Mouse (Mus musculus) forebrain, embryonic 11.5 days (tissue): ENCODE measurements at regions not wholly inside any gene's neighbourhood (a gene's known extent, or its start where the extent isn't known, plus 50 kb on each side); places are given as distances from the start of the nearest gene placed in this dataset.

ENCODE experiments used
- ATAC-seq: fragments of 200-750 bp; cut with Nextera tagmentation; replicated peaks from 2 replicates; pipeline ENCODE4 v1.8.0; 2017; ENCODE audit warnings: moderate TSS enrichment; ENCODE audit not compliant: low FRiP score
- DNase-seq: peaks from one replicate; pipeline ENCODE4 v3.0.0-alpha.2; 2017; ENCODE audit warnings: low spot score
- H3K27ac ChIP-seq: fragments of 300-500 bp; sonication (generic); 2 replicates; pipeline ENCODE4 v1.5.1; 2014; ENCODE audit warnings: low read depth, low read length
- H3K27me3 ChIP-seq: fragments of 300-500 bp; sonication (generic); 2 replicates; pipeline ENCODE4 v1.6.1; 2014; ENCODE audit warnings: mild to moderate bottlenecking, low read length, mixed read lengths; ENCODE audit not compliant: control insufficient read depth, insufficient read depth
- H3K36me3 ChIP-seq: fragments of 300-500 bp; sonication (generic); 2 replicates; pipeline ENCODE4 v1.6.1; 2014; ENCODE audit warnings: mild to moderate bottlenecking, low read length, moderate library complexity, mixed read lengths; ENCODE audit not compliant: control insufficient read depth, insufficient read depth
- H3K4me1 ChIP-seq: fragments of 300-500 bp; sonication (generic); replicated peaks from 2 replicates; pipeline ENCODE4 v1.6.1; 2014; ENCODE audit warnings: low read length, mixed read lengths; ENCODE audit not compliant: control insufficient read depth, insufficient read depth
- H3K4me2 ChIP-seq: fragments of 300-500 bp; sonication (generic); 2 replicates; pipeline ENCODE4 v1.6.1; 2014; ENCODE audit warnings: low read depth, mild to moderate bottlenecking, low read length, moderate library complexity, mixed read lengths; ENCODE audit not compliant: severe bottlenecking
- H3K4me3 ChIP-seq: fragments of 300-500 bp; sonication (generic); 2 replicates; pipeline ENCODE4 v1.5.1; 2014; ENCODE audit warnings: low read depth, low read length
- H3K9ac ChIP-seq: fragments of 300-500 bp; sonication (generic); 2 replicates; pipeline ENCODE4 v1.6.1; 2014; ENCODE audit warnings: low read length
- H3K9me3 ChIP-seq: fragments of 300-500 bp; sonication (generic); 2 replicates; pipeline ENCODE4 v1.6.1; 2016; ENCODE audit warnings: low read length, mixed read lengths; ENCODE audit not compliant: control insufficient read depth
- WGBS: fragments of 180-500 bp; shearing (Covaris S2); extraction: QIAGEN DNeasy Blood & Tissue Kit; methylation state at CpG from one replicate; pipeline ENCODE4 v1.1.7; 2014; 5-methylcytosine and 5-hydroxymethylcytosine counted together

DNA sequence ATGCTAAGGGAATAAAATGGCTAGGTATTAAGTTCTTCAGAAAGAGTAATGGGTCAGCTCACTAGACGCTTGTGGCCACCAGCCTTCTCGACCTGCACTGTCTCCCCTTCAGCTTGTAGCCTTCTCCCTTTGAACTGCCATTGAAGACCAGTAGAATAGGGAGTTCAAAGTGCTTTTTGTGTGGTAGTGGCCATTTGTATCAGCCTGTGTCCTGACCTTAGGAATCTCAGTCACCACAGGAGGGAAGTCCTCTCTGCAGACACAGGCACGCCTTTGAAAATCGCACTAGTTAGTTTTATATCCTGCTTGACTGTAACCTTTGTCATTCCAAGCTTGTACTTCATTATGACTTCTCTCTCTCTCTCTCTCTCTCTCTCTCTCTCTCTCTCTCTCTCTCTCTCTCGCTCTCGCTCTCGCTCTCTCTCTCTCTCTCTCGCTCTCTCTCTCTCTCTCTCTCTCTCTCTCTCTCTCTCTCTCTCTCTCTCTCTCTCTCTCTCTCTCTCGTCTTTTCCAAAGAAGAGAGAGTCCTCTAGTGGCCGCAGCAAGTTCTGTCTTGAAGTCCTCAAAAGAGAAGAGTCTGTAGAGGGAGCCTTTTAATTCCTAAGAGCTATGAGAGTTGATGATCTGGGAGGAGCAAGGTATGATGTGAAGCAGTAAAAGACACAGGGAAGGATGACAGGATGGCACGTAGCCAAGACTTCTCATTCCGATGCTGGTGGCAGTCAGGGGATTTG is 147.6 kb upstream of the Usp25 start:
- DNase-seq (no peak), ATAC-seq (peak; percentile 64)
- Histone ChIP-seq H3K9me3 (no peaks in the 10 kb centered on the region), H3K4me2 (peak overlapping the region; percentile 20; the same call in 1 of the 2 replicates), H3K36me3 (no peaks in the 10 kb centered on the region), H3K4me1 (no peaks in the 10 kb centered on the region), H3K9ac (no peak overlapping the region), H3K4me3 (no peak overlapping the region), H3K27me3 (no peaks in the 10 kb centered on the region), H3K27ac (no peak overlapping the region)
- WGBS: 32% methylated on average over 7 of the region's 12 CpGs

GRCm38 (mm10) chr16:76864392-76864791 is 149.1 kb upstream of the Usp25 start:
- Histone ChIP-seq H3K9me3 (no peaks in the 10 kb centered on the region), H3K4me2 (no peak overlapping the region), H3K4me3 (no peak overlapping the region), H3K9ac (no peak overlapping the region), H3K36me3 (no peaks in the 10 kb centered on the region), H3K27ac (no peak overlapping the region), H3K27me3 (no peaks in the 10 kb centered on the region), H3K4me1 (no peaks in the 10 kb centered on the region)
- no peak for ATAC-seq
- DNase-seq: no peak
- 95% methylated on average over 3 of the region's 3 CpGs for WGBS

DNA sequence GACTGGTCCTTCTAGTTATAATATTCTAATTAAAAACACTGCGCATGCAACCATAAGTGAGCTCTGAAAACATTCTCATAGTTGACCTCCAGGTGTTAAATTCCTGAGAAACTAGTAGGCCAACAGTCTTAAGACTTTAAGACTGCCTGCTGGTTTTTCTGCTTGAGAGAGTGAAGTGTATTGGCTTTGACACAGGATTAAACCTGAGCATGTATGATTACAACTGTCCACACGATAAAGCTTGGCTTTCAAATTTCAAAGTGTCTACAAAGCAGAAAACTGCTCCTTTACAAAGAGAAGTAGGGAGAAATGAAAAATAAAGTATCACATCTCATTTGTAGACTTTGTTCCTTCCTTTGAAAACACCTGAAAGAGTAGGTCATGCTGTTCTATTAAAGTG is 157.7 kb upstream of the Usp25 start:
- Histone ChIP-seq H3K9me3 (no peaks in the 10 kb centered on the region), H3K4me2 (no peak overlapping the region), H3K27ac (no peak overlapping the region), H3K36me3 (no peaks in the 10 kb centered on the region), H3K9ac (no peak overlapping the region), H3K4me1 (no peaks in the 10 kb centered on the region), H3K4me3 (no peak overlapping the region), H3K27me3 (no peaks in the 10 kb centered on the region)
- no peak for ATAC-seq
- DNase-seq: no peak
- WGBS: 56% methylated on average over 2 of the region's 2 CpGs

DNA sequence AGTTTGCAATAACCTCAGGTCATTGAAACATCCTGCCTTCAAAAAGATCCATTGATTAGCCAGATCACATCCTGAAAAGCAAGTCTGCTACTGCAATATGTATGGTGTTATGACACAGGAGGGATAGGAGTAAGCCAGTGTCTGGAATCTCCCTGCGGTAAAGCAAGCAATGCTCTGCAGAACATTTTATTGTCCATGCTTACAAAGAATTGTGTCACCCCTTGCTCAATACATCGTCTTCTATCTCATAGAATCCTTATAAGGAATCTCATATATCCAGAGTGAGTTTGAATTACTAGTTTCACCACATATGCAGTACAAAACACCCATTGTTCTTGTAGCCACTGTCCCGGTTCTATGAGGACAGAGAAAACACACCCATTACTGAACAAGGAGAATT is 162.1 kb upstream of the Usp25 start:
- no peak for ATAC-seq

DNA sequence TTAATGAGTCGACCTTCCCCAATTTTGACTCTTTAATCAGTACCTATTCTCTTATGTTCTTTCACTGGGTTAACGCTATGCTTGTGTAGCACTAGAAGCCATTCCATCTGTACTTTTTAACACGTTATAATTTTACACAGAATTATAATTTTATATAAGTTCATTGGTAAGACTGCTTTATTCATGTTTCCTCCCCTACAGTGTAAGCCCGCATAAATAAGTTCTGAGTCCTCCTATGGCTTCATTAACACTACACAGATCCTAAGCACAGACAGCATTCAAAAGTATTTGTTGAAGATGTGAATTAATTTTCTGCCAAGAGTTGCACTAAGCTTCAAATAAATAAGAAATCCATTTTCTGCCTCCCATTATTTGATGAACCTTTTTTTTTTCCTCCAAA is 176.1 kb upstream of the Usp25 start:
- DNase-seq: no peak
- WGBS: 85% methylated on average over 4 of the region's 4 CpGs
- ATAC-seq: no peak

More for the DNA sequence above, 162.1 kb upstream of the Usp25 start:
- no peak overlapping the region for H3K9ac ChIP-seq
- no peak for DNase-seq
- H3K36me3 ChIP-seq: no peaks in the 10 kb centered on the region
- H3K9me3 ChIP-seq: no peaks in the 10 kb centered on the region
- H3K27ac ChIP-seq: no peak overlapping the region
- H3K4me1 ChIP-seq: no peaks in the 10 kb centered on the region
- 80% methylated on average over 3 of the region's 3 CpGs for WGBS
- H3K4me2 ChIP-seq: no peak overlapping the region
- no peak overlapping the region for H3K4me3 ChIP-seq
- H3K27me3 ChIP-seq: no peaks in the 10 kb centered on the region

DNA sequence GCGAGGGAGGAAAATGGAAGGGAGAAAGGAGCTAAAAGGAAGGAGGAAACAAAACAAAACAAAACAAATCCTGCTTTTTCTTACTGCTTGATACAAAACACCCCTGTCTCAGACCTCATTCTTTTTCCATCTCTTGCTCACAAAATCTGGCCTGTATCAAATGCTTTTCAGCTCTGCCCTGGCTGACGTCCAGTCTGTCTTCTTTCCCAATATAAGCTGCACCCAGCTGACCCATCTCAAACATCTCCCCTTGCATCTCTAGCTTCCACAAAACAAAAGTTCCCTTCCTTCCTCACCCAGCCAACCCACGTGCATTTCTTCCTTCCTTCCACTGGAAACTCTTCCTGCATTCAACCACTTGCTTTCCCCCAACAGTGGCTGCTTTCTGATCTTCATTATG is 183.1 kb upstream of the Usp25 start:
- no peak overlapping the region for H3K27ac ChIP-seq
- WGBS: 34% methylated on average over 3 of the region's 3 CpGs

More for the DNA sequence above, 176.1 kb upstream of the Usp25 start:
- H3K9ac ChIP-seq: no peak overlapping the region
- H3K27ac ChIP-seq: no peak overlapping the region
- H3K9me3 ChIP-seq: no peaks in the 10 kb centered on the region
- no peaks in the 10 kb centered on the region for H3K27me3 ChIP-seq
- no peaks in the 10 kb centered on the region for H3K4me1 ChIP-seq
- H3K4me2 ChIP-seq: no peak overlapping the region
- no peaks in the 10 kb centered on the region for H3K36me3 ChIP-seq
- no peak overlapping the region for H3K4me3 ChIP-seq

GRCm38 (mm10) chr16:76827674-76828441 is 185.6 kb upstream of the Usp25 start:
- Histone ChIP-seq H3K9me3 (peaks cover 5% of the 10 kb centered on the region; the same call in 1 of the 2 replicates), H3K4me3 (no peak overlapping the region), H3K9ac (no peak overlapping the region), H3K27me3 (no peaks in the 10 kb centered on the region), H3K4me2 (no peak overlapping the region), H3K27ac (no peak overlapping the region), H3K4me1 (0 out of 2 replicates have a peak, but pooled peaks cover 4% of the 10 kb centered on the region), H3K36me3 (no peaks in the 10 kb centered on the region)
- peak; percentile 87 for ATAC-seq
- DNase-seq: no peak
- WGBS: 65% methylated on average over 7 of the region's 7 CpGs

More for the DNA sequence above, 183.1 kb upstream of the Usp25 start:
- H3K36me3 ChIP-seq: no peaks in the 10 kb centered on the region
- no peak overlapping the region for H3K9ac ChIP-seq
- H3K9me3 ChIP-seq: peaks cover 5% of the 10 kb centered on the region; the same call in 1 of the 2 replicates
- no peak for ATAC-seq
- no peak overlapping the region for H3K4me3 ChIP-seq
- H3K4me2 ChIP-seq: no peak overlapping the region
- DNase-seq: no peak
- 0 out of 2 replicates have a peak, but pooled peaks cover 4% of the 10 kb centered on the region for H3K4me1 ChIP-seq
- no peaks in the 10 kb centered on the region for H3K27me3 ChIP-seq

DNA sequence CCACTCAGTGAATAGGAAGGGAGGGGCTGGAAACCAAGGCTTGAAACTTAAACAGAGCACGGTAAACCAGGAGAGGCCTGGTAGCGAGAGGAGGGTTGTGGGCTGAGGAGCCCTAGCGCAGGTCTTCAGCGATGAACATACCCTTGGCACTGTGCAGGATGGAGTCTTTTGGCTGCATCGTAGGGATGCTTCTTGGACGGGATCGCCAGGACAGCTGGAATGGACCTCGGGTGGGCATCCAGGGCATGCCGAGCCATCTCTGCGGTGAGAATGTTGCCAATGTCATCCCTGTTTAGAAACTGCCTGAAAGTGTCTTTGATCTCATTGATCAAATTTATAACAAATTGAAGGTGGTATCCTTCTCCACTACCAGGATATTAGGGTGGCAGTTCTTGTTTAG is 192.2 kb upstream of the Usp25 start:
- no peak for ATAC-seq
- no peak for DNase-seq
- Histone ChIP-seq H3K27me3 (no peaks in the 10 kb centered on the region), H3K27ac (no peak overlapping the region), H3K4me3 (no peak overlapping the region), H3K4me2 (no peak overlapping the region), H3K36me3 (no peaks in the 10 kb centered on the region), H3K4me1 (no peaks in the 10 kb centered on the region), H3K9me3 (peaks cover 5% of the 10 kb centered on the region; the same call in 1 of the 2 replicates), H3K9ac (no peak overlapping the region)
- 94% methylated on average over 10 of the region's 10 CpGs for WGBS
